10 mouse cellular contexts compared by ENCODE assay signal in the genomic region with DNA sequence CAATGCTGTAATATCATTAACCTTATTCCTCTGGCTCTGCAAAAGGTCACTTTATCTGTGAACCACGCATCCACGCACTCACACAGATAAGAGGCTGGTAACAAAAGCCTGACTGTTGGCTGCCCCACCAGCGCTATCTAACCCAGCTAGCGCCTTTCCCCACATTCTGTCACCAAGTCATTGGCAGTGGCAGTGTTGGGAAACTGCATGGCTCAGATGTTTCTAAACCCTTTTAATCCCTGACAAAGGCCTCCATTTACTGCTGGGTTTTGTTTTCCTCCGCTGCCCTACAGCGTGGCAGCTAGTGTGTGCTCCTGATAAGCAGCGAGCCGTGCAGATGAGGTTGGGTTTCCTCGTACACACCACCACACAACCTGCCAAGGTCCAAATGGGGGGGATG. TPM values are rescaled to one million over a fixed set of nuclear protein-coding genes. Genes with fewer than 3 reads are reported as not detected.
DNase-seq lines count a peak whose midpoint lies in the region; ATAC-seq lines count a peak whose summit lies in the region.
"Had no signal": no experiment of that assay in that cellular context is flagged by ENCODE, and none has a peak within 500 bp of the region (broad histone marks: within the 10 kb centered on the region; RNA-seq: fewer than 3 reads in every experiment).

No protein-coding gene starts in this region.

- no peak overlapping the region for H3K27ac ChIP-seq in heart, embryonic 11.5 days (ENCODE audit: low read depth, low read length)
- H3K27ac ChIP-seq in forebrain, embryonic 16.5 days (ENCODE audit: low read length) = no peak overlapping the region
- H3K27ac ChIP-seq in midbrain, embryonic 10.5 days (replicated peaks) = peak overlapping the region; percentile 70
- H3K27ac ChIP-seq: embryonic facial prominence, embryonic 13.5 days had no signal

- H3K36me3 ChIP-seq in heart, embryonic 11.5 days (ENCODE audit: control insufficient read depth, insufficient read depth, low read length) = no peaks in the 10 kb centered on the region
- no peaks in the 10 kb centered on the region for H3K36me3 ChIP-seq in forebrain, embryonic 16.5 days (ENCODE audit: control insufficient read depth, insufficient read depth)
- H3K36me3 ChIP-seq in midbrain, embryonic 10.5 days = no peaks in the 10 kb centered on the region
- H3K36me3 ChIP-seq: embryonic facial prominence, embryonic 13.5 days had no signal

- intact Hi-C loops in heart, postnatal 14 days (cut with DNase I) = no loop called here

- WGBS in heart, embryonic 11.5 days (ENCODE audit: insufficient replicate concordance) = 10% methylated on average over 9 of the region's 9 CpGs
- WGBS in forebrain, embryonic 16.5 days = 5% methylated on average over 9 of the region's 9 CpGs
- WGBS in midbrain, embryonic 10.5 days = 7% methylated on average over 9 of the region's 9 CpGs

- H3K27me3 ChIP-seq in heart, embryonic 11.5 days (ENCODE audit: control insufficient read depth, insufficient read depth, low read length) = no peaks in the 10 kb centered on the region
- no peaks in the 10 kb centered on the region; the same call in 1 of the 2 replicates for H3K27me3 ChIP-seq in forebrain, embryonic 16.5 days (replicated peaks; ENCODE audit: control insufficient read depth, insufficient read depth, low read length)
- H3K27me3 ChIP-seq in midbrain, embryonic 10.5 days (ENCODE audit: low read depth, poor library complexity, severe bottlenecking) = peaks cover 78% of the 10 kb centered on the region
- H3K27me3 ChIP-seq: embryonic facial prominence, embryonic 13.5 days had no signal

- H3K9me3 ChIP-seq in heart, embryonic 11.5 days (replicated peaks; ENCODE audit: control insufficient read depth, low read length) = no peaks in the 10 kb centered on the region
- peaks cover 2% of the 10 kb centered on the region; the same call in 1 of the 2 replicates for H3K9me3 ChIP-seq in forebrain, embryonic 16.5 days (ENCODE audit: control insufficient read depth, low read length)
- no peaks in the 10 kb centered on the region for H3K9me3 ChIP-seq in midbrain, embryonic 10.5 days (replicated peaks)
- H3K9me3 ChIP-seq: embryonic facial prominence, embryonic 13.5 days had no signal

- ATAC-seq in heart, embryonic 11.5 days (replicated peaks; ENCODE audit: insufficient number of reproducible peaks, low FRiP score, low TSS enrichment) = no peak
- peak; percentile 33; the same call in 1 of the 2 replicates for ATAC-seq in forebrain, embryonic 16.5 days
- ATAC-seq in activated CD4-positive, CD25-positive, alpha-beta regulatory T cell, adult 4 months = no peak

- peaks cover 13% of the 10 kb centered on the region for H3K4me1 ChIP-seq in heart, embryonic 11.5 days (ENCODE audit: control insufficient read depth, insufficient read depth, low read length)
- H3K4me1 ChIP-seq in forebrain, embryonic 16.5 days (replicated peaks; ENCODE audit: control insufficient read depth, insufficient read depth, low read length) = peaks cover 9% of the 10 kb centered on the region; the same call in 1 of the 2 replicates
- peaks cover 19% of the 10 kb centered on the region for H3K4me1 ChIP-seq in midbrain, embryonic 10.5 days

- H3K4me3 ChIP-seq in heart, embryonic 11.5 days (ENCODE audit: low read depth, low read length) = no peak overlapping the region
- no peak overlapping the region for H3K4me3 ChIP-seq in forebrain, embryonic 16.5 days (replicated peaks; ENCODE audit: low read length)
- peak overlapping the region; percentile 26; the same call in 1 of the 2 replicates for H3K4me3 ChIP-seq in midbrain, embryonic 10.5 days
- H3K4me3 ChIP-seq: embryonic facial prominence, embryonic 13.5 days had no signal

- no peak for DNase-seq in heart, postnatal 14 days
- DNase-seq in Muller cell, postnatal 12 days (ENCODE audit: inconsistent ontology term) = peak; percentile 58
- peak; percentile 53 for DNase-seq in midbrain, embryonic 10.5 days (ENCODE audit: low spot score)
- no peak for DNase-seq in adrenal gland, adult (ENCODE audit: inconsistent age in 2 of 2, low spot score in 1 of 2)
- DNase-seq in adrenal gland, postnatal 25 days = no peak
- DNase-seq: lung, postnatal 14 days had no signal

- H3K9ac ChIP-seq in heart, embryonic 11.5 days (ENCODE audit: low read depth, low read length) = no peak overlapping the region
- H3K9ac ChIP-seq in forebrain, embryonic 16.5 days (replicated peaks; ENCODE audit: low read depth, low read length) = no peak overlapping the region
- H3K9ac ChIP-seq: embryonic facial prominence, embryonic 13.5 days had no signal

- H3K4me2 ChIP-seq in heart, embryonic 11.5 days = peak overlapping the region; percentile 3; the same call in 1 of the 2 replicates
- no peak overlapping the region for H3K4me2 ChIP-seq in forebrain, embryonic 16.5 days (ENCODE audit: low read length)
- H3K4me2 ChIP-seq: embryonic facial prominence, embryonic 13.5 days had no signal

RNA-seq across cellular contexts. Expression of gene Id4, which starts 55.7 kb away (rescaled TPM):
- polyA plus RNA-seq in heart, embryonic 11.5 days (2014; fragmentation: Nextera tagmentation; extraction: Ambion mirVana) = 3.2 and 4.9 TPM in 2 replicates
- 1 to 10 TPM; 1.1 to 1.8 TPM for total RNA-seq in heart, postnatal 14 days (2021)
- 72.7 and 77.9 TPM in 2 replicates for polyA plus RNA-seq in forebrain, embryonic 16.5 days (2015; fragmentation: Nextera tagmentation; extraction: Ambion mirVana)
- 21.7 and 40.0 TPM in 2 replicates for polyA plus RNA-seq in midbrain, embryonic 10.5 days (2016; fragmentation: Nextera tagmentation; extraction: Ambion mirVana)
- not detected for polyA plus RNA-seq in activated CD4-positive, CD25-positive, alpha-beta regulatory T cell, adult 4 months (2017; shearing (Covaris generic))
- total RNA-seq in adrenal gland, postnatal 25 days (2021) = 1.1 and 1.5 TPM in 2 replicates

Comparison
In these comparisons a context has a peak if more than half of its experiments do, and no peak if none do; other contexts are left out.
1. DNase-seq: peak in Muller cell, postnatal 12 days (single experiment) and midbrain, embryonic 10.5 days (single experiment); none in heart, postnatal 14 days (0 of 2), adrenal gland, adult (0 of 2) and adrenal gland, postnatal 25 days (single experiment).